Mouse (Mus musculus) liver, postnatal 0 days (tissue): ENCODE results near the gene Sphk2. TPM values are rescaled to one million over a fixed set of nuclear protein-coding genes. Genes with fewer than 3 reads are reported as not detected.

Source experiments
- ATAC-seq: fragments of 200-750 bp; cut with Nextera tagmentation; 2 replicates; pipeline ENCODE4 v1.8.0; 2017; ENCODE audit warnings: mild to moderate bottlenecking, moderate library complexity
- DNase-seq: peaks from one replicate; pipeline ENCODE4 v3.0.0-alpha.2; 2016
- H3K27ac ChIP-seq: fragments of 300-500 bp; sonication (generic); 2 replicates; pipeline ENCODE4 v1.5.1; 2014; ENCODE audit warnings: antibody characterized with exemption, moderate library complexity, mild to moderate bottlenecking, low read depth
- H3K27me3 ChIP-seq: fragments of 300-500 bp; sonication (generic); 2 replicates; pipeline ENCODE4 v1.6.1; 2014; ENCODE audit warnings: low read length, control low read depth, mixed read lengths; ENCODE audit not compliant: insufficient read depth
- H3K36me3 ChIP-seq: fragments of 300-500 bp; sonication (generic); replicated peaks from 2 replicates; pipeline ENCODE4 v1.6.1; 2014; ENCODE audit warnings: mild to moderate bottlenecking, control low read depth, low read length, moderate library complexity, mixed read lengths; ENCODE audit not compliant: insufficient read depth
- H3K4me1 ChIP-seq: fragments of 300-500 bp; sonication (generic); 2 replicates; pipeline ENCODE4 v1.6.1; 2014; ENCODE audit warnings: antibody characterized with exemption, mild to moderate bottlenecking, control low read depth; ENCODE audit not compliant: insufficient read depth
- H3K4me2 ChIP-seq: fragments of 300-500 bp; sonication (generic); 2 replicates; pipeline ENCODE4 v1.6.1; 2014; ENCODE audit warnings: low read depth, mild to moderate bottlenecking, low read length, moderate library complexity, mixed read lengths
- H3K4me3 ChIP-seq: fragments of 300-500 bp; sonication (generic); 2 replicates; pipeline ENCODE4 v1.5.1; 2014; ENCODE audit warnings: low read depth, low read length
- H3K9ac ChIP-seq: fragments of 300-500 bp; sonication (generic); replicated peaks from 2 replicates; pipeline ENCODE4 v1.6.1; 2014; ENCODE audit warnings: mild to moderate bottlenecking, moderate library complexity
- H3K9me3 ChIP-seq: fragments of 300-500 bp; sonication (generic); 2 replicates; pipeline ENCODE4 v1.6.1; 2016; ENCODE audit warnings: mild to moderate bottlenecking, control low read depth, low read length, mixed read lengths
- CTCF ChIP-seq: sonication (generic); IDR thresholded peaks from 2 replicates; pipeline ENCODE4 v1.5.1; 2016; ENCODE audit warnings: antibody characterized with exemption, low read depth
- EP300 ChIP-seq: IDR thresholded peaks from 2 replicates; pipeline ENCODE4 v1.6.1; 2016; ENCODE audit warnings: antibody characterized with exemption, low read depth, mild to moderate bottlenecking
- WGBS: fragments of 180-500 bp; shearing (Covaris S2); extraction: QIAGEN DNeasy Blood & Tissue Kit; methylation state at CpG from one replicate; pipeline ENCODE4 v1.1.7; 2014; ENCODE audit not compliant: insufficient replicate concordance; 5-methylcytosine and 5-hydroxymethylcytosine counted together
- polyA plus RNA-seq: library from polyadenylated mRNA; unstranded; fragments of >200 nt; fragmentation: Nextera tagmentation; extraction: Ambion mirVana; gene quantifications from 2 replicates; pipeline ENCODE4 v1.2.1, GENCODE M21; 2015

Sphk2 gene
- polyA plus RNA-seq, 1 experiment from 2014 or later, result 15.5 TPM

GRCm38 (mm10) chr7:45719180-45719579 is 1.4 kb upstream of the Sphk2 start:
- H3K4me3 ChIP-seq, result peak overlapping the region; percentile 84
- peak overlapping the region; percentile 89 for H3K4me2 ChIP-seq
- peak overlapping the region; percentile 94; the same call in 1 of the 2 replicates for H3K27ac ChIP-seq
- DNase-seq (no peak), ATAC-seq (no peak)
- H3K36me3 ChIP-seq, result peaks cover 21% of the 10 kb centered on the region
- no peaks in the 10 kb centered on the region for H3K27me3 ChIP-seq
- H3K9me3 ChIP-seq, result no peaks in the 10 kb centered on the region
- WGBS, result 68% methylated on average over 10 of the region's 10 CpGs
- H3K9ac ChIP-seq, result peak overlapping the region; percentile 97
- H3K4me1 ChIP-seq, result peaks cover 35% of the 10 kb centered on the region
- TF ChIP-seq CTCF, result no peak

GRCm38 (mm10) chr7:45718331-45718730 is 529 bp upstream of the Sphk2 start:
- Histone ChIP-seq H3K27ac (peak overlapping the region; percentile 94), H3K4me1 (peaks cover 39% of the 10 kb centered on the region), H3K9me3 (no peaks in the 10 kb centered on the region), H3K36me3 (peaks cover 24% of the 10 kb centered on the region), H3K4me3 (peak overlapping the region; percentile 84), H3K27me3 (no peaks in the 10 kb centered on the region), H3K9ac (peak overlapping the region; percentile 97), H3K4me2 (peak overlapping the region; percentile 89)
- DNase-seq, result no peak
- no peak for ATAC-seq
- TF ChIP-seq EP300, result no peak
- no peak for TF ChIP-seq CTCF
- WGBS, result 1% methylated on average over 20 of the region's 20 CpGs

- TF ChIP-seq CTCF, result no peak
- TF ChIP-seq EP300, result no peak
- Histone ChIP-seq H3K9me3 (no peaks in the 10 kb centered on the region), H3K4me3 (peak overlapping the region; percentile 84), H3K4me1 (peaks cover 48% of the 10 kb centered on the region), H3K9ac (peak overlapping the region; percentile 97), H3K4me2 (peak overlapping the region; percentile 89), H3K27ac (peak overlapping the region; percentile 94), H3K27me3 (no peaks in the 10 kb centered on the region), H3K36me3 (peaks cover 31% of the 10 kb centered on the region)
- ATAC-seq, result peak; percentile 20
- no peak for DNase-seq
- 6% methylated on average over 31 of the region's 31 CpGs for WGBS
These were observed 567 bp downstream of the Sphk2 start for GRCm38 (mm10) chr7:45716952-45717917.

- H3K27me3 ChIP-seq, result no peaks in the 10 kb centered on the region
- peak overlapping the region; percentile 84 for H3K4me3 ChIP-seq
- peak overlapping the region; percentile 89 for H3K4me2 ChIP-seq
- peak overlapping the region; percentile 94 for H3K27ac ChIP-seq
- no peak for TF ChIP-seq CTCF
- TF ChIP-seq EP300, result no peak
- DNase-seq (no peak), ATAC-seq (no peak)
- no peaks in the 10 kb centered on the region for H3K9me3 ChIP-seq
- WGBS, result 71% methylated on average over 3 of the region's 3 CpGs
- peaks cover 48% of the 10 kb centered on the region for H3K4me1 ChIP-seq
- peaks cover 38% of the 10 kb centered on the region for H3K36me3 ChIP-seq
- peak overlapping the region; percentile 97 for H3K9ac ChIP-seq
These were observed 1.3 kb downstream of the Sphk2 start for GRCm38 (mm10) chr7:45716460-45716857.

GRCm38 (mm10) chr7:45715741-45716459 is 1.9 kb downstream of the Sphk2 start:
- peak overlapping the region; percentile 46 for H3K9ac ChIP-seq

More at GRCm38 (mm10) chr7:45715741-45716459, 1.9 kb downstream of the Sphk2 start:
- TF ChIP-seq EP300, result no peak
- TF ChIP-seq CTCF, result no peak
- H3K4me3 ChIP-seq, result peak overlapping the region; percentile 84
- H3K36me3 ChIP-seq, result peaks cover 41% of the 10 kb centered on the region
- H3K27ac ChIP-seq, result peak overlapping the region; percentile 94
- peak overlapping the region; percentile 89 for H3K4me2 ChIP-seq
- DNase-seq, result peak; percentile 49
- H3K9me3 ChIP-seq, result no peaks in the 10 kb centered on the region
- H3K27me3 ChIP-seq, result no peaks in the 10 kb centered on the region
- H3K4me1 ChIP-seq, result peaks cover 48% of the 10 kb centered on the region
- WGBS, result 57% methylated on average over 19 of the region's 19 CpGs
- ATAC-seq, result no peak
